Mouse (Mus musculus): ENCODE results near the gene Atf6b. TPM values are rescaled to one million over a fixed set of nuclear protein-coding genes. Genes with fewer than 3 reads are reported as not detected.

Atf6b gene
- total and polyA plus RNA-seq, 3 experiments, result 18.9 to 59.6 (median 34.3) TPM

DNA sequence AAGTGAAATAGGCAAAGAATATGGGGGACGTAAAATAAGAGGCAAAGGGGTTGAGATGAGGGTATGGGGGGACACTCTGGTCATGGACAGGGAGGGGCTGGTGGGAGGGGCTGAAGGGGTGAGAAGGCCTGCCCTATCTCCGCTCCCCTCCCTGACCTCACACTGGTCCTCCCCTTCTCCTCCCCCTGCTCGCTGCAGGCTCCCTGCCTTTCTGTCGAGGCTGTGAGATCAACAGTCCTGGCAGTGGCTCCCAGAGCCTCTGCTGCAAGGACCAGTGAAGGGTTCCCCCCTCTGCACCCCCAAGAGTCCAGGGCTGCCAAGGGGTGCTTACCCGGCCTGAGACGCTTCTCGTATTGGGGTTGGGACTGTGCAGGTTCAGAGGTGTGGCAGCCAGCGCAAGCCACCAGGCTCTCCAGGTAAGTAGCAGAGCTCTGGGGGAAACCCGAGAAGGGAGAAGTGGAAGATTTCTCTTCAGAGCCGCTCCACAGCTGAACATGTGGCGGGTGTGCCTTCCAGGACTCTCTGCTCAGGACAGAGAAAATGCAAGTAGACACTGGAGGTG is 13.4 kb downstream of the Atf6b start:
- no peak overlapping the region for H3K27ac ChIP-seq (ENCODE audit: insufficient read depth, low read depth)
- peaks cover 56% of the 10 kb centered on the region for H3K27me3 ChIP-seq (replicated peaks)
- no peak for TF ChIP-seq HCFC1 (IDR thresholded peaks at IDR 0.05; ENCODE audit: low read depth, low read length)
- TF ChIP-seq ZMIZ1 (IDR thresholded peaks at IDR 0.05; ENCODE audit: low read depth, low read length), result no peak
- TF ChIP-seq ZNF384 (IDR thresholded peaks at IDR 0.05; ENCODE audit: low read depth, low read length), result no peak
- no peak for TF ChIP-seq JUND (conservative IDR thresholded peaks at IDR 0.05; ENCODE audit: low read depth, low read length)
- TF ChIP-seq MEF2A (IDR thresholded peaks at IDR 0.05; ENCODE audit: borderline replicate concordance, low read depth, low read length), result no peak
- TF ChIP-seq RCOR1 (conservative IDR thresholded peaks at IDR 0.05; ENCODE audit: low read depth, low read length), result no peak
- no peak for TF ChIP-seq RAD21 (IDR thresholded peaks at IDR 0.05; ENCODE audit: low read depth, low read length)
- no peak for TF ChIP-seq JUN (IDR thresholded peaks at IDR 0.05; ENCODE audit: insufficient read depth, low read depth, low read length)
- TF ChIP-seq MXI1 (IDR thresholded peaks at IDR 0.05; ENCODE audit: low read depth, low read length), result no peak
- no peak for TF ChIP-seq MAZ (IDR thresholded peaks at IDR 0.05; ENCODE audit: low read depth, low read length)
- no peak for TF ChIP-seq TBP (conservative IDR thresholded peaks at IDR 0.05; ENCODE audit: low read depth, low read length)
- no peak for TF ChIP-seq EP300 (IDR thresholded peaks at IDR 0.05; ENCODE audit: low read length)
- TF ChIP-seq MAFK (IDR thresholded peaks at IDR 0.05; ENCODE audit: insufficient replicate concordance, low read length), result no peak
- TF ChIP-seq POLR2A (IDR thresholded peaks at IDR 0.05; ENCODE audit: low read depth, low read length), result no peak
- no peak for TF ChIP-seq E2F4 (IDR thresholded peaks at IDR 0.05; ENCODE audit: insufficient replicate concordance, low read depth, low read length)
- no peak for TF ChIP-seq MYC (IDR thresholded peaks at IDR 0.05; ENCODE audit: low read depth, low read length)
- TF ChIP-seq USF1 (IDR thresholded peaks at IDR 0.05; ENCODE audit: low read depth, low read length), result no peak
- TF ChIP-seq CHD2 (IDR thresholded peaks at IDR 0.05; ENCODE audit: low read length), result no peak
- no peak for TF ChIP-seq TCF12 (IDR thresholded peaks at IDR 0.05; ENCODE audit: low read depth, low read length)
- no peak for TF ChIP-seq CTCF (conservative IDR thresholded peaks at IDR 0.05 in 1 of 2, IDR thresholded peaks at IDR 0.05 in 1 of 2; ENCODE audit: low read depth in 2 of 2, low read length in 2 of 2)
- H3K36me3 ChIP-seq (replicated peaks in 1 of 2; ENCODE audit: control insufficient read depth in 1 of 2, insufficient read depth in 1 of 2, low read length in 1 of 2), result peaks cover 0 to 14% of the 10 kb centered on the region in 2 experiments
- in situ Hi-C loops (cut with MboI; ENCODE audit: low pct_ligation_motif_present, low pct_unique_long_range_greater_than_20kb, low sequenced_read_pairs) (no loop called here), dilution Hi-C loops (cut with MboI; ENCODE audit: extremely low pct_ligation_motif_present, extremely low pct_unique_long_range_greater_than_20kb, low sequenced_read_pairs) (no loop called here)
- H3K4me3 ChIP-seq (replicated peaks in 1 of 3; ENCODE audit: low read depth in 2 of 3, low read length in 2 of 3, poor library complexity in 1 of 3), result no peak overlapping the region
- no peak overlapping the region for H3K9ac ChIP-seq (ENCODE audit: insufficient read depth, low read depth)
- no peak for DNase-seq (ENCODE audit: extremely low read depth)
- no peaks in the 10 kb centered on the region for H3K79me2 ChIP-seq (replicated peaks; ENCODE audit: control insufficient read depth, extremely low read depth, insufficient read depth, poor library complexity, severe bottlenecking)
- H3K4me2 ChIP-seq (ENCODE audit: insufficient read depth, low read depth, poor library complexity, severe bottlenecking), result no peak overlapping the region
- no peaks in the 10 kb centered on the region for H3K9me3 ChIP-seq (replicated peaks; ENCODE audit: low read length)
- H3K4me1 ChIP-seq (ENCODE audit: control insufficient read depth in 1 of 2, insufficient read depth in 2 of 2), result no peaks in the 10 kb centered on the region; a peak in 1 of 4 replicates

DNA sequence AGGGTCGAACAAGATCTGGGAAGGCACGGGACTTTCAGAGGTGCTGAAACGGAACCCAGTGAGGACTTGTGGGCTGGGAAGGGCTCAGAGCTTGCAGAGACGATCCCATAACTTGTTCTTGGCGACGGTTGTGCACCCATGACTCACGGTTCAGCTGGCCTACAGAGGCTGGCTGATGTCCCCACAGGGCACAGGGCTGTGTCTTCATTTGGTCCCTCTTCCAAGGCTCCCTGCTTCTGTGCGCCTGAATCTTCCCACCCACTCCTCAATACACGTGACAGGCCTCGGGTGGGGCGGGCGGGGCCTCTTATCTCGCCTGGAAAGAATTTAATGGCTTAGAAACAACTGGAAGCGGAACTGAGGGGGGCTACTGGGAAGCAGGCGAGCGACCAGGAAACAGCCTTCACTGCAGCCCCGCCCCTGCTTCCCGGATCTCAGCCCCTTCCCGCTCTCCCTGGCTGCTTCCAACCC is 14.2 kb downstream of the Atf6b start:
- no peak overlapping the region for H3K4me2 ChIP-seq (ENCODE audit: insufficient read depth, low read depth, poor library complexity, severe bottlenecking)
- in situ Hi-C loops (cut with MboI; ENCODE audit: low pct_ligation_motif_present, low pct_unique_long_range_greater_than_20kb, low sequenced_read_pairs) (no loop called here), dilution Hi-C loops (cut with MboI; ENCODE audit: extremely low pct_ligation_motif_present, extremely low pct_unique_long_range_greater_than_20kb, low sequenced_read_pairs) (no loop called here)
- no peak for TF ChIP-seq MAX (IDR thresholded peaks at IDR 0.05; ENCODE audit: low read length)
- TF ChIP-seq ZKSCAN1 (IDR thresholded peaks at IDR 0.05; ENCODE audit: borderline replicate concordance, low read depth, low read length), result no peak
- no peak for TF ChIP-seq EP300 (IDR thresholded peaks at IDR 0.05; ENCODE audit: low read length)
- TF ChIP-seq RAD21 (IDR thresholded peaks at IDR 0.05; ENCODE audit: low read depth, low read length), result no peak
- TF ChIP-seq GABPA (IDR thresholded peaks at IDR 0.05; ENCODE audit: insufficient replicate concordance, low read depth, low read length), result no peak
- TF ChIP-seq JUN (IDR thresholded peaks at IDR 0.05; ENCODE audit: insufficient read depth, low read depth, low read length), result no peak
- TF ChIP-seq TCF12 (IDR thresholded peaks at IDR 0.05; ENCODE audit: low read depth, low read length), result no peak
- TF ChIP-seq ELF1 (IDR thresholded peaks at IDR 0.05; ENCODE audit: low read depth, low read length), result no peak
- TF ChIP-seq MAFK (IDR thresholded peaks at IDR 0.05; ENCODE audit: insufficient replicate concordance, low read length), result no peak
- no peak for TF ChIP-seq SMC3 (IDR thresholded peaks at IDR 0.05; ENCODE audit: low read depth, low read length)
- no peak for TF ChIP-seq NELFE (IDR thresholded peaks at IDR 0.05; ENCODE audit: low read depth, low read length)
- no peak for TF ChIP-seq MYC (IDR thresholded peaks at IDR 0.05; ENCODE audit: low read depth, low read length)
- no peak for TF ChIP-seq UBTF (IDR thresholded peaks at IDR 0.05; ENCODE audit: low read depth, low read length)
- TF ChIP-seq IRF4 (IDR thresholded peaks at IDR 0.05; ENCODE audit: low read depth, low read length), result no peak
- no peak for TF ChIP-seq USF2 (conservative IDR thresholded peaks at IDR 0.05; ENCODE audit: low read depth, low read length)
- H3K9ac ChIP-seq (ENCODE audit: insufficient read depth, low read depth), result no peak overlapping the region
- H3K27ac ChIP-seq (ENCODE audit: insufficient read depth, low read depth), result no peak overlapping the region
- peaks cover 0 to 6% of the 10 kb centered on the region in 2 experiments for H3K36me3 ChIP-seq (replicated peaks in 1 of 2; ENCODE audit: control insufficient read depth in 1 of 2, insufficient read depth in 1 of 2, low read length in 1 of 2)
- no peaks in the 10 kb centered on the region for H3K79me2 ChIP-seq (replicated peaks; ENCODE audit: control insufficient read depth, extremely low read depth, insufficient read depth, poor library complexity, severe bottlenecking)
- no peaks in the 10 kb centered on the region; a peak in 1 of 4 replicates for H3K4me1 ChIP-seq (ENCODE audit: control insufficient read depth in 1 of 2, insufficient read depth in 2 of 2)
- no peak overlapping the region for H3K4me3 ChIP-seq (replicated peaks in 1 of 3; ENCODE audit: low read depth in 2 of 3, low read length in 2 of 3, poor library complexity in 1 of 3)
- H3K9me3 ChIP-seq (replicated peaks; ENCODE audit: low read length), result no peaks in the 10 kb centered on the region
- DNase-seq (ENCODE audit: extremely low read depth), result no peak
- H3K27me3 ChIP-seq (replicated peaks), result peaks cover 64% of the 10 kb centered on the region

Measured in CH12.LX (cell line).